Mouse (Mus musculus) forebrain, embryonic 12.5 days (tissue): Measurements from ENCODE around the gene Grid2ip. TPM values are rescaled to one million over a fixed set of nuclear protein-coding genes. Genes with fewer than 3 reads are reported as not detected.

Source experiments
- ATAC-seq: fragments of 200-750 bp; cut with Nextera tagmentation; 2 replicates; pipeline ENCODE4 v1.8.0; 2017; ENCODE audit warnings: moderate TSS enrichment; ENCODE audit not compliant: low FRiP score
- H3K27ac ChIP-seq: fragments of 300-500 bp; sonication (generic); 2 replicates; pipeline ENCODE4 v1.5.1; 2016; ENCODE audit warnings: mild to moderate bottlenecking
- H3K27me3 ChIP-seq: fragments of 300-500 bp; sonication (generic); 2 replicates; pipeline ENCODE4 v1.6.1; 2016; ENCODE audit warnings: mild to moderate bottlenecking
- H3K36me3 ChIP-seq: fragments of 300-500 bp; sonication (generic); replicated peaks from 2 replicates; pipeline ENCODE4 v1.6.1; 2016; ENCODE audit warnings: mild to moderate bottlenecking
- H3K4me1 ChIP-seq: fragments of 300-500 bp; sonication (generic); 2 replicates; pipeline ENCODE4 v1.6.1; 2016
- H3K4me2 ChIP-seq: fragments of 300-500 bp; sonication (generic); 2 replicates; pipeline ENCODE4 v1.6.1; 2016; ENCODE audit warnings: mild to moderate bottlenecking, moderate library complexity
- H3K4me3 ChIP-seq: fragments of 300-500 bp; sonication (generic); replicated peaks from 2 replicates; pipeline ENCODE4 v1.5.1; 2016; ENCODE audit warnings: mild to moderate bottlenecking
- H3K9ac ChIP-seq: fragments of 300-500 bp; sonication (generic); 2 replicates; pipeline ENCODE4 v1.6.1; 2016; ENCODE audit warnings: mild to moderate bottlenecking
- H3K9me3 ChIP-seq: fragments of 300-500 bp; sonication (generic); 2 replicates; pipeline ENCODE4 v1.6.1; 2016
- WGBS: fragments of 180-500 bp; shearing (Covaris S2); methylation state at CpG from one replicate; pipeline ENCODE4 v1.1.7; 2016; 5-methylcytosine and 5-hydroxymethylcytosine counted together
- polyA plus RNA-seq: library from polyadenylated mRNA; unstranded; fragments of >200 nt; fragmentation: Nextera tagmentation; extraction: Ambion mirVana; gene quantifications from 2 replicates; pipeline ENCODE4 v1.2.1, GENCODE M21; 2016

Gene Grid2ip
- polyA plus RNA-seq, 1 experiment from 2014 or later, result 0.38 TPM

GRCm38 (mm10) chr5:143403221-143404147 lies 46.3 kb downstream of the Grid2ip start, which contains the start of gene Kdelr2:
Gene Kdelr2 (plus strand): TSS chr5:143403838.
- peaks cover 23% of the 10 kb centered on the region for H3K4me1 ChIP-seq
- peaks cover 22% of the 10 kb centered on the region for H3K36me3 ChIP-seq
- no peaks in the 10 kb centered on the region for H3K27me3 ChIP-seq
- ATAC-seq, result peak; percentile 98
- peak within 1 kb of the TSS; percentile 79 for H3K9ac ChIP-seq
- peak within 1 kb of the TSS; percentile 91 for H3K4me2 ChIP-seq
- 1% methylated on average over 72 of the region's 72 CpGs for WGBS
- no peaks in the 10 kb centered on the region for H3K9me3 ChIP-seq
- H3K4me3 ChIP-seq, result peak within 1 kb of the TSS; percentile 84
- H3K27ac ChIP-seq, result peak within 1 kb of the TSS; percentile 61

- H3K9me3 ChIP-seq, result no peaks in the 10 kb centered on the region
- H3K4me1 ChIP-seq, result peaks cover 23% of the 10 kb centered on the region
- peak overlapping the region; percentile 61 for H3K27ac ChIP-seq
- WGBS, result 6% methylated on average over 34 of the region's 34 CpGs
- H3K4me3 ChIP-seq, result peak overlapping the region; percentile 84
- no peak for ATAC-seq
- H3K9ac ChIP-seq, result peak overlapping the region; percentile 79
- H3K36me3 ChIP-seq, result peaks cover 22% of the 10 kb centered on the region
- H3K27me3 ChIP-seq, result no peaks in the 10 kb centered on the region
- H3K4me2 ChIP-seq, result peak overlapping the region; percentile 91
Measured at GRCm38 (mm10) chr5:143404148-143404930, 47.2 kb downstream of the Grid2ip start.

- Histone ChIP-seq H3K9ac (0 out of 2 replicates have a peak overlapping the region, but pooled peaks have one; percentile 9), H3K4me2 (peak overlapping the region; percentile 91; the same call in 1 of the 2 replicates), H3K9me3 (no peaks in the 10 kb centered on the region), H3K27me3 (no peaks in the 10 kb centered on the region), H3K27ac (no peak overlapping the region), H3K4me3 (peak overlapping the region; percentile 84; the same call in 1 of the 2 replicates), H3K4me1 (peaks cover 23% of the 10 kb centered on the region), H3K36me3 (peaks cover 22% of the 10 kb centered on the region)
- 86% methylated on average over 9 of the region's 9 CpGs for WGBS
- ATAC-seq, result no peak
Measured at GRCm38 (mm10) chr5:143405200-143405599, 48.1 kb downstream of the Grid2ip start.

- H3K27me3 ChIP-seq, result no peaks in the 10 kb centered on the region
- H3K36me3 ChIP-seq, result peaks cover 22% of the 10 kb centered on the region
- ATAC-seq, result no peak
- 98% methylated on average over 9 of the region's 9 CpGs for WGBS
- H3K4me2 ChIP-seq, result no peak overlapping the region
- no peak overlapping the region for H3K9ac ChIP-seq
- no peak overlapping the region for H3K4me3 ChIP-seq
- no peaks in the 10 kb centered on the region for H3K9me3 ChIP-seq
- peaks cover 23% of the 10 kb centered on the region for H3K4me1 ChIP-seq
- H3K27ac ChIP-seq, result no peak overlapping the region
Measured at GRCm38 (mm10) chr5:143406548-143406947, 49.4 kb downstream of the Grid2ip start.

- Histone ChIP-seq H3K4me1 (peaks cover 16% of the 10 kb centered on the region), H3K36me3 (peaks cover 39% of the 10 kb centered on the region)
Measured at GRCm38 (mm10) chr5:143409239-143409638, 52.1 kb downstream of the Grid2ip start.

GRCm38 (mm10) chr5:143410841-143411395 lies 53.8 kb downstream of the Grid2ip start:
- Histone ChIP-seq H3K36me3 (peaks cover 47% of the 10 kb centered on the region), H3K4me2 (no peak overlapping the region), H3K9me3 (no peaks in the 10 kb centered on the region), H3K4me1 (0 out of 2 replicates have a peak, but pooled peaks cover under 1% of the 10 kb centered on the region), H3K9ac (no peak overlapping the region), H3K4me3 (no peak overlapping the region), H3K27me3 (no peaks in the 10 kb centered on the region), H3K27ac (no peak overlapping the region)
- 90% methylated on average over 4 of the region's 4 CpGs for WGBS
- ATAC-seq, result no peak

More at GRCm38 (mm10) chr5:143409239-143409638, 52.1 kb downstream of the Grid2ip start:
- Histone ChIP-seq H3K4me3 (no peak overlapping the region), H3K9ac (no peak overlapping the region), H3K27me3 (no peaks in the 10 kb centered on the region), H3K27ac (no peak overlapping the region), H3K9me3 (no peaks in the 10 kb centered on the region), H3K4me2 (no peak overlapping the region)
- WGBS, result 84% methylated on average over 3 of the region's 3 CpGs
- ATAC-seq, result no peak

GRCm38 (mm10) chr5:143421484-143421883 lies 64.3 kb downstream of the Grid2ip start:
- no peak overlapping the region for H3K4me3 ChIP-seq
- peaks cover 50% of the 10 kb centered on the region for H3K36me3 ChIP-seq
- H3K4me2 ChIP-seq, result no peak overlapping the region
- H3K27ac ChIP-seq, result no peak overlapping the region
- 0 out of 2 replicates have a peak, but pooled peaks cover 4% of the 10 kb centered on the region for H3K9me3 ChIP-seq
- WGBS, result 86% methylated on average over 4 of the region's 4 CpGs
- H3K9ac ChIP-seq, result no peak overlapping the region
- no peaks in the 10 kb centered on the region for H3K4me1 ChIP-seq
- H3K27me3 ChIP-seq, result no peaks in the 10 kb centered on the region
- ATAC-seq, result no peak

- H3K9me3 ChIP-seq, result no peaks in the 10 kb centered on the region
- no peak overlapping the region for H3K4me3 ChIP-seq
- no peak overlapping the region for H3K9ac ChIP-seq
- H3K27me3 ChIP-seq, result no peaks in the 10 kb centered on the region
- no peak overlapping the region for H3K4me2 ChIP-seq
- peaks cover 35% of the 10 kb centered on the region for H3K36me3 ChIP-seq
- ATAC-seq, result no peak
- no peak overlapping the region for H3K27ac ChIP-seq
- 85% methylated on average over 4 of the region's 4 CpGs for WGBS
- no peaks in the 10 kb centered on the region for H3K4me1 ChIP-seq
Measured at GRCm38 (mm10) chr5:143422990-143423389, 65.9 kb downstream of the Grid2ip start.

- H3K36me3 ChIP-seq, result peaks cover 25% of the 10 kb centered on the region
- H3K9me3 ChIP-seq, result no peaks in the 10 kb centered on the region
Measured at GRCm38 (mm10) chr5:143423899-143424519, 66.9 kb downstream of the Grid2ip start.

GRCm38 (mm10) chr5:143434421-143434820 lies 77.3 kb downstream of the Grid2ip start:
- H3K27me3 ChIP-seq, result no peaks in the 10 kb centered on the region
- no peak overlapping the region for H3K27ac ChIP-seq
- no peaks in the 10 kb centered on the region for H3K36me3 ChIP-seq
- H3K4me1 ChIP-seq, result no peaks in the 10 kb centered on the region
- H3K4me2 ChIP-seq, result no peak overlapping the region
- WGBS, result 14% methylated on average over 4 of the region's 4 CpGs
- no peak overlapping the region for H3K9ac ChIP-seq
- H3K9me3 ChIP-seq, result no peaks in the 10 kb centered on the region
- no peak for ATAC-seq
- H3K4me3 ChIP-seq, result no peak overlapping the region

More at GRCm38 (mm10) chr5:143423899-143424519, 66.9 kb downstream of the Grid2ip start:
- Histone ChIP-seq H3K4me3 (no peak overlapping the region), H3K27ac (no peak overlapping the region), H3K9ac (no peak overlapping the region), H3K4me1 (no peaks in the 10 kb centered on the region), H3K27me3 (no peaks in the 10 kb centered on the region), H3K4me2 (no peak overlapping the region)
- ATAC-seq, result no peak
- WGBS, result 34% methylated on average over 6 of the region's 6 CpGs

GRCm38 (mm10) chr5:143441298-143441697 lies 84.2 kb downstream of the Grid2ip start:
- H3K27ac ChIP-seq, result no peak overlapping the region
- no peaks in the 10 kb centered on the region for H3K36me3 ChIP-seq
- no peak for ATAC-seq
- H3K9me3 ChIP-seq, result no peaks in the 10 kb centered on the region
- H3K4me1 ChIP-seq, result no peaks in the 10 kb centered on the region
- no peak overlapping the region for H3K9ac ChIP-seq
- H3K27me3 ChIP-seq, result no peaks in the 10 kb centered on the region
- no peak overlapping the region for H3K4me3 ChIP-seq
- H3K4me2 ChIP-seq, result no peak overlapping the region
- WGBS, result 73% methylated on average over 3 of the region's 3 CpGs
